Mouse (Mus musculus) adrenal gland, postnatal 10 days (tissue): ENCODE results near the gene Grm5. TPM values are rescaled to one million over a fixed set of nuclear protein-coding genes. Genes with fewer than 3 reads are reported as not detected.

Experiments used
- DNase-seq: peaks from one replicate; pipeline ENCODE4 v3.0.0; 2021; ENCODE audit warnings: mixed read lengths
- long read RNA-seq, 2 experiments: library from polyadenylated mRNA; stranded (forward); transcript quantifications; one replicate each; pipeline ENCODE4 v2.0.0; 2021
- total RNA-seq, 2 experiments: library from RNA; stranded (reverse); gene quantifications; 2 replicates each; pipeline ENCODE4 v1.2.3; 2021

The Grm5 gene
- total RNA-seq: under 1 TPM; 0.06 to 0.18 TPM
- long read RNA-seq, experiment 1: 0 reads
- long read RNA-seq, experiment 2: 0 reads

DNA sequence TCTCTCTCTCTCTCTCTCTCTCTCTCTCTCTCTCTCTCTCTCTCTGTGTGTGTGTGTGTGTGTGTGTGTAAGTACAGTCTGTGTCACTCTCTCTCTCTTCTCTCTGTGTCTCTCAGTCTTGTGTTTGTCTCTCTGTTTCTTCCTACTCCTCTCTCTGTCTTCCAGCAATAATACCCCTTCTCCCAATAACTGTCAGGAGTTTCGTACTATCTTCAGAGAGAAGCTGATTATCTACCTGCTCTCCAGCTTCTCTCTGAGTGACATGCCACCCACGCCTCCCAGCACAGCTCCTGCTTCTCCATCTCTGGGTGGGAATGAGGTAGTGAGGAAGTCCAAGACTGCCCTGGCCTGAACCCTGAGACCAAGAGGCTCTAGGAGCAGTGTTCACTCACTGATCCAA is at the start of gene Grm5:
TSS of gene Grm5 (plus strand) at position 301 of the 400 bp plus-strand sequence.
- DNase-seq: no peak

DNA sequence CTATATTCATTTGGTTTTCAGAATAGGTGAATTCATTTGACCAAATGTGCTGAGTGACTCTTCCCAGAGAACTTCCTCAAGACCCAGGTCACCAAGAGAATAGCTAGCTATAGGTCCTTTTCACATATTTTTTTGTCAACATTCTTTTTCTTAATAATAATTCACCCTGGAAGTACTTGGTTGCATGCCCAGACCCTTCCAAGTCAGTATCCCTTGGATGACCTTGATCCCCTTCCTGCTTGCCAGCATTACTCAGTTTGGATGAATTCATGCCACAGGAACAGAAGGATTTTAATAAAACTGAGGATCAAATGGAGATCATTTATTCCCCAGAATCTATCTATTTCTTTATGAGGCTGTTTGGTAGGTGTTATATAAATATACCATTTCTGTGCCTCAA is 44.9 kb upstream of the Grm5 start:
- DNase-seq: peak; percentile 20

DNA sequence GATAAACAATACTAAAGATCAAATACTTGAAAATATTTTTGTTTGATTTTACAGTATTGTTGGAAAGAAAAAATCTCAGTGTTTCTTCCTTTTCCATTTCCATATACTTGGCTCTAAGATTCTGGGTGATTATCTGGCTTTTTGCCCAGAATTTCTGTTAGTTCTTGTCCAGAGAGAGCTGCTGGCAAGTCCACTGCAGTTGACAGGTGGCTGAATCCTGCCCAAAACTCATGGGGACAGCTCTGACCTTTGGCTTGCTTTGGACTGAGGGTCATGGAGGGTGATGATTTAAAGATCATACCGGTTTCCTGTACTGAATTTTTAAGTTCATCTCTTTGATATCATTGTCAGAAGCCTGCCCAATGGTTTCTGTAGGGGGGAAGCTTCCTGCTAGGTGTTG is 18.7 kb upstream of the Grm5 start:
- DNase-seq: peak; percentile 42

DNA sequence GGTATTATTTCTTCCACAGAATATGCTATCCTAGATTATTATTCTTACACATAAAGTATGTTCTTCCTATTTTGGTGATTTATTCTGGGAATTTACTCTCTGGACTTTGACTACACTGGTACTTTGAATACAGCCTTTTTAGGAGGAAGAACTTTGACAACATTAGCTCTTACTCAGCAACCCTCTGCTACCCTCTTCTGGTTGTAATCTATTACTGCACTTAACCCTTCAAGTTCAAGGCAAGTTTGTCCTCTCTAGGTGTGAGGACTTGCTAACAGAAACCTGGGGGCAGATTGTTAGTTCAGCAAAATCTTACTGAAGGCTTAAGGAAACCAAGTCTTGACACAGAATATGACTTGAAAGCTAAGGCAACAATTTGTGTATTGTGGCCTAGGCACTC is 17.5 kb upstream of the Grm5 start:
- no peak for DNase-seq

DNA sequence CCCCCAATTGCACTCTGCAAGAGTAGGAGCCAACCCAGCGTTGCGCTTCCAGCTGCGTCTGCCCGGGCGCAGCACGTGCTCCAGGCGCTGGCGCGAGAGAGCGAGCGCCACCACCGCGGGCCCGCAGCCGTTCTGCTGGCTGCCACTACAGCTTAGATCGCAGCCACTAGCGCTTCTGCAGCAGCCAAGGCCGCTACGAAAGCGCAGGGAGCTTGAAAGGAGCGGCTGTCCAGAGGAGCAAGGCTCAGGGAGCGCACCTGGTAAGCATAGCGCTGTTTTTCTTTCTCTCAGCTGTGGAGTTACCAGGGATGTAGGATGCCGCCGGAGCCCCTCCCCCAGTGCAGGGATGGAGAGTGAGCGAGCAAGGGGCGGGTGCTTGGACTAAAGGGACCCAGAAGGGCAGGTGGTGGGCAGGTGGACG is 323 bp downstream of the Grm5 start:
- DNase-seq: peak; percentile 9

DNA sequence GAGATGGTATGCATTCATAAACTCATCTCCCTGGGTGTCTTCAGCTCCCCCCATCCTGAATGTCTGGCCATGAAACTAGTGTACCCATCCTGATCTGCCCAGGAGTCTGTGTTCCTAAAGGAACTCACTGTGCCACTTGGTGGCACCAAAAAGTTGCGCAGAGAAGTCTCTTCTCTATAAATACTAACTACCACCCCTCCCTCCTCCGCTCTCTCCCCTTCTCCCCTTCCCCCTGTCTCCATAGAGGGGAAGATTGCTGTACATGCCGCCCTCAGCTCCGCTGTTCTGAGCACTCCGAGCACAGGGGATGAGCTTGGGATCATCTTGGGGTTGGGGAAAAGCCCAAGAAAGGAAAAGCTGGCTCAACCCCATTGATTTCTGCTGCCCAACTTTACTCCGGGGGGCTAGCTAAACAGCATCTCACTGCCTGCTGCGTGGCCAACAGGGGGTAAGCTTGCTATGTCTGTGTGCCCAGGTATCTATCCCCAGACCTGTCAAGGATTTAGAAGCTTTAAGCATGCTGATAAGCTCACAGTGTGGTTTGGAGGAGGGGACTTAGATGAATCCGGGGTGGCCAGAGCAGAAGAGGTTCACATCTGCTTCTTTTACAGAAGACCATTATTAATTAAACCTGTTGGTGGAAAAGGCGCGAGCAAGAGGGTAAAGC is 2.4 kb downstream of the Grm5 start:
- no peak for DNase-seq

DNA sequence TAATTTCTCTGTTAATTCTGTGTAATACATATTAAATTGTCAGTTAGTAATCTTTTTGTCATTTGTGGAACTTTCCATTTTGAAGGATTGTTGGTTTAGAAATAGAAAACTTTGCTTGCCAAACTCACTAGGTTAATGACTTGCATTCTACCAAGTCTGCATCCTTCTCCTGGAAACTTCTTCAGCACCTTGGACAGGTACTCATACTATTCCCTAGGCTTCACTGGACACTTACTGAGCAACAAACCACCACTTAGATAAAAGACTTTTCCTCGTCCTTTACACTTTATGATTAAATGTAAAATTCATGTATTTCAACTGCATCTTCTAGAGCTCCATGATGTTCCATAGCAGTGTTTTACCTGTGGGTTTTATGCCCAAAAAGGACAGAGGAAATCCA is 4.0 kb downstream of the Grm5 start:
- DNase-seq: no peak

DNA sequence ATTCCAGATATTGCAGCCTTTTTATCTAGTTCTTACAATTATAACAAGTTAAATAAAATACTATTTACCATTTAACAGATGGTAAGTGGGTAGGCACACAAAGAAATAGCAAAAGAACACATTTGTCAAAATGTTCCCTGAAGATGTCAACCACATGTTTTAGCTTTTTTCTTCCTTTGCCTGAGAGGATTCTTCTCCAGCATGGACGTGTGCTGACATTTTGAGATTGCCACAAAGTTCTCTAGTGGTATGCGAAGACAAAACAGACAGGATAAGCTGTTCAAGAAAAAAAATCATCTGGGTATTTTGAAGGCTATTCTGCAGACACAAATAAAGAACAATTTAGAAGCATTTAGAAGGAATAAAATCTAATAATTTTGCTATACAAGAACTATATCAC is 42.3 kb downstream of the Grm5 start:
- no peak for DNase-seq

DNA sequence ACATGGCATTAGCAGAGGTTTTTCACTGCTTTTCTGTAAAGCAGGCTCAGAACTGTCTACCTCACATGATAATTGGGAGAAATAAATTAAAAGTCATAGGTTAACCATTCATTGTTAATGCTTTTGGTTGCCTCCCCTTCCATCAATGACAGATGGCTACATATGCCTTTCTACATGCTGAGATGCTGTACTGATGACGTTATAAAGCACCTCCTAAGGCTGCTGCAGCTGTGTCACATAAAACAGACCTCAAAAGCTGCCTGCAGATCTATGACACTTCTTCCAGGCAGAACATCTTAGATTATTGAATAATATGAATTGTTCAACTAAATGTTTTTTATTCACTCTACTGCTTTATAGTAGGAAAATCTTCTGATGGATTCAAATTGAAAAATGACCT is 51.6 kb downstream of the Grm5 start:
- no peak for DNase-seq

DNA sequence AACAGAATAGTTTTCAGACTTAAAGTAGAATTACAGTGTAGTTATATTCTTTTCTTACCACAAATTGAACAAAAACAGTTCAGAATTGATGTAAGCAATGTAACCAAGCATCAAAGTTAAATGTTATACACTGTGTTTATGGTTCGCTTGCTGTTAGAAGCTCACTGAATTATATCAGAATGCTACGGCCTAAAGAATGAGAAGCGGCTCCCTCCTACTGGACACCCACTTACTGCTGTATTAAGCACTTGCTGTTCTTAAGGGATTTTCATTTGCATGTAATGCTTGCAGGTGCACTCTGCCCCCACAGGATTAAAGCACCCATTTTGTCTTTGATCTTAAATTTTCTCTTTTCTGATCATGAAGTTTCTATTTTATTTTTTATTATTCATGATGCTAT is 66.6 kb downstream of the Grm5 start:
- no peak for DNase-seq

DNA sequence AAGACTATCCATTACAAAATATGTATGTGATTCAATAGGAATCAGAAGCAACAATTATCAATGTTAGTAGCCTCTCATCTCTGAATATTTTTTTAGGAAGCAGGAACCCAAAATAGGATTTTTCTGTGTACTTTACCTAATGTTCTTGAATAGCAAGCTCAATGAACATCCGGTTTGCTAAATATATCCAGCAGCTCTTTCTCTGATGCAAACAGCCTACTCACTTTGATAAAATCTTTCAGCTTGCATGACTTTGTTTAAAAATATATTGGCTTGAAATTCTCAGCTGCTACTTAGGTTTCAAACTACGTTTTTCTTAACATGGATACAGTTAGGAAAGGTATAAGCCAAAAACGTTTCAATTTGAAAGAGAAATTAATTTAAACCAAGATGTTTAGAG is 77.8 kb downstream of the Grm5 start:
- DNase-seq: no peak

DNA sequence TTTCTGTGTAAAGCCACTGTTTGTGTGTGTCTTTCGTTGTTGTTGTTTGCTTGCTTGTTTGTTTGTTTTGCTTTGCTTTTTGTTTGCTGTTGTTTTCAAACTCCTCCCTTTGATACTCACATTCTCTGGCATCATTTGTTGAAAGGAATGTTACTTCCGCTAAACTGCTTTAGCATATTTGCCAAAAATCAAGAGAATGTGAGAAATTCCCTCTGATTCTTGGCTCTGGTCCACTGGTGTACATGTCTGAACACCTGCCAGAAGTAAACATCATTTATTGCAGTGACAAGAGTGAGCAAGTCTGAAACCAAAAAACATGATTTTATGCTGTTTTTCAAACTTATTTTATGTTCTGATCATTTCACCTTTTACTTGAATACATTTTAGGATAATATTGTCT is 80.1 kb downstream of the Grm5 start:
- no peak for DNase-seq

DNA sequence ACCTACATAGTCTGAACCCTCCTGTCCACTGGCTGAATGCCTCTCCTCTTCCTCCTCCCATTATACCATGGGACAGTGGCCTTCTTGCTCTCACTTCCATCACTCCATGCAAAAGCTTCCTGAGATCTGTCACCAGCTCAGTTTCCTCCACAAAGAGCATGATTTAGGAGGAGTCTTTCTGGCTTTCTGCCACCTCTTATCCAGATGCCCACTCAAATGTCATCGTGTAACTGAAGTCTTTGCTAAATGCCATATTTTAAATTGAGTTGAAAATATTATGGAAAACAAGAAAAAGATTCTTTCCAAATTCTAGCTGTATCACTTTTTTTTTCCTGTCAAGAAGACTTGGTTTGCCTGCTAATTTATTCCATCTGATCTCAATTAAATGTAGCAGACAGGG is 132.4 kb downstream of the Grm5 start:
- peak; percentile 2 for DNase-seq

DNA sequence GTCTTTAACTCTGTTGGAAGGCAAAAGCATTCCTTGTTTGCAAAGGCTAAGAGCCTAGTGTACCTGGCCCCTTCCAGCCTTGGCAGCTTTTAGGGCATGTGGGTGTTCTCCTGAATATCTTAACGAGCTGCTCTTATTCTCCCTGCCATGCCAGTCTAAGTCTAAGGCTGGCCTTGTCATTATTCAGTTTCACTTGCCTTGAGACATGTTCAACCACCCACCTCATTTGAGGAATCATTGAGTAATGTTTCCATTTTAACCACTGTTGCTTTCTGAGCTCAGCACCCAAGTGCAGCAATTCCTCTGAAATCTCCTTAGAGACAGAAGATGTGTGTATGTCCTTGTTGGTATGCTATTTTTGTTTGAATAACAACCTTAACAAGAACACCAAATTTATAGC is 134.7 kb downstream of the Grm5 start:
- DNase-seq: no peak

DNA sequence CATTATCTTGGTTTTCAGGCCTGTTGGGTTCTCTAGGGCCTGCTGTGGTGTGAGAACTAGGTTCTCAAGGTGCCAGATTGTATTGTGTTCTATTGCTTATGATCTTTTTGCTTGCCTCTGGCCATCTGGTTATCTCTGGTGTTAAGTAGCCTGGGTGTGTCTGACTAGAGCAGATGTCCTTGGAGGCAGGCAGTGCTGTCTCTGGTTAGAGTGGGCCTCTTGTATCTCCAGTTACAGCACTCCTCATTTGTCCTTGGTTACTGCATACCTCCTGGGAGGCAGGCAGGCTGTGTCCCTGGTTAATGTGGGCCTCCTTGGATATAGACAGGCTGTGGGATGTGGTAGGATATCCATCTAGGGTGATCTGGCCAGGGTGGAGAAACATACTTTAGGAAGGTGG is 150.5 kb downstream of the Grm5 start:
- DNase-seq: no peak

DNA sequence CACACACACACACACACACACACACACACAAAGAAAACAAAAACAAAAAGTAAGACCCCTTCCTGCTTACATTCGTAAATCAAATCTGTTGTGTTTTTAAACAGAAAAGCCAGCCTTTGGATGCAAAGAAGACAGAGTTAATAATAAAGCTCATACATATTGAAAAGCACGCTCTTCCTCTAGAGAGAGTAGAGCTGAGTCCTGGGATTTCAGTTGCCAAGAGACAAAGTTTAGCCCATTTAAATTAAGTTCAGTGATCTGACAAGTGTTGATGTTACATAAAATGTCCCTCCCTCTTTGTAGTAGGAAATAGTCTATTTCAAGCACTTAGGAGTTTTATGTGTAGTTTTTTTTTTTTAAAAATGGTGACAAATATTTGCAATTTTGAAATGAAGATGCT is 178.0 kb downstream of the Grm5 start:
- DNase-seq: no peak

DNA sequence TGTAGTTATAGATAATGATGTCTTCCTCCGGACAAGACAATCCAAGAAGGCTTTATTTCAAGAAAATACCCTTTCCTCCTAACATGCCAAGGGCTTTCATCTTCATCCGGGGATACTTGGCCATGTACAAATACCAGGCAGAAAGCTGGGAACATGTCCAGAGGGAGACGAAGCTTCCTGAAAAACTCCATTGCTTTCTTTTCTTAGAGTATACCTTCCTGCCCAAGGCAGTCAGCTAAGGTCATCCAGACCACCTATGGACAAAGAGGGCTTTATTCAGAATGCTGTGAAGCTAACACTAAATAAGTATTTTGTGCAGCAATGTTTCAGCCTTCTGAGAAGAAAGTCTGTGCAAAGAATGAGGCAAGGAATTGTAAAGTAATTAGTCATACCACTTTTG is 178.4 kb downstream of the Grm5 start:
- DNase-seq: no peak

DNA sequence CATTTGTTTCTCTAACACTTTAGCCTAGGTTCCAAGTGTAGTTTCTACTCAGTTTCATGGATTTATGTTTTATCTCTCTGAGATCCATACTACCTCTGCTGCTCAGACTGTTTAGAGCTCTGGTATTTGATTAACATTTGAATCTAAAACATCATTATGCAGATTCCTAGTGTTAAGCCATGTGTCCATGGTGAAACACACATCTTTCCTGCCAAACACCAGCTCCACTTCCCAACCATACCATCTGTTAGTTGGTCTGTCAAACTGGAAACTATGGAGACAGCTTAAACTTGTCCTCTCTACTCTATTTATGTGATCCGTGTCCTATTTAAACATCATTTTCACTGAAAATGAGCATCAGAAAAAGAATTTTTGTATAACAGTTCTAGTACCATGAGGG is 203.6 kb downstream of the Grm5 start:
- DNase-seq: no peak

DNA sequence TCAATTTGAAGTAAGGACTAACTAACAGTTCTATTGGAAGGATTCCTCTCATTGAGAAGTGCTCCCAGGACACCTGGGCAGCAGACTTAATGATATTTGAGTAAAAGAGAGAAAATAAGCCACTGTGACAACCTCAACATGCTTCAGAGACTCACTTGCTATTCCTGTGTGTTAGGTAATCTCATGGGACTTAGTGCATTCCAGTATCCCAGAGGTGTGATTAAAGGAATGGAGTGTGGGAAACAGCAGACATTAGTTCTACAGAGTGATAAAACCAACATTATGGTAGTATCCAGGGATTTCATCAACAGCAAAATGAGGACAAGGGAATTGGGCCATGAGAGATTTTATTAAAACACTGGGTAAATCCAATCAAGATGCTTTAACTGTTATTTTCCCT is 205.0 kb downstream of the Grm5 start:
- no peak for DNase-seq

DNA sequence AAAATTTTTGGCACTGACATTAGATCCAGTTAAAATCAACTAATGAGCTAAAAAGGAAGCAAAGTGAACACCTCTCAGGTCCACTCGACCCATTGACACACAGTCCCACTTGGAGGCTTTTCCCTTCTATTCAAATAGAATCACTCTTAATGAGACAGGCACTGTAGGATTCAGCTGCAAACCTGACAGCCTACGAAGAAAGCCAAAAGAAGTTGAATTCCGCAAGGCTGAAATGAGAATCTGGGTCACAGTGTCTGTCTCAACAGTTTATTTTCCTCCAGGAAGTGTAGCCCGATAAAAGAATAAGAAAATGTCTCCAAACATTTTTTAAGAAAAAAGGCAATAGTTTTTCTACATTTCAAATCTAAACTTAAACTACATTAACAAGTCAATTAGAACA is 209.9 kb downstream of the Grm5 start:
- no peak for DNase-seq

DNA sequence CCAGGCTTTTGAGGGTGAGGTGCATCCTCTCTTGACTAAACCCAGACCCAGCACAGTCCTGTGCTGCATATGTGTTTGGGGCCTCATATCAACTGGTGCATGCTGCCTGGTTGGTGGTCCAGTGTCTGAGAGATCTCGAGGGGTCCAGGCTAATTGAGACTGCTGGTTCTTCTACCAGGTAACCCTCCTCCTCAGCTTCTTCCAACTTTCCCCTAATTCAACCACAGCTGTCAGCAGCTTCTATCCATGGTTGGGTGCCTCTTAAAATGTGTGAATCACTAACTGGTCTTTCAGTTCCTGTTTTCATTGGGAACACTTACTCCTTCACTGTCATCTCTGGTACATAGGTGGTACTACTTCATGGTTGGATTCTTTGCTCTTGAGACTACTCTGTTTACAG is 240.9 kb downstream of the Grm5 start:
- no peak for DNase-seq

DNA sequence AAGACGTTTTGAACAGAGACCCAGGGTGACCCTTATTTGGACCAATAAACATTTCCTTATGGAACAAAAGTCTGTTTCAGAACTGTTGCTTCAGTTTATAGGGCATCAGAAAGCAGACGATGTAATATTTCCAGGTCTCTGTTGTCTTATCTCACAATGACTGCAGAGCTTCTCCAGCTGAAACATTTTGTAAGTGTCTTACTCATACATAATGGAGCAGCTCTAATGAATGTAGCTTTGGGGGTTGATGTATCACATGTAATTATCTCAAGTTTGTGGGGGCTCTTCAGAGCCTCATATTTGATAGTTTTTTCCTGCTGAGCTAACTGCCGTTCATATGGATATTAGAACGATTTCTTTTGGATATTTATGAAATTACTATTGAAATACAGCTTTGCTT is 250.7 kb downstream of the Grm5 start:
- no peak for DNase-seq

DNA sequence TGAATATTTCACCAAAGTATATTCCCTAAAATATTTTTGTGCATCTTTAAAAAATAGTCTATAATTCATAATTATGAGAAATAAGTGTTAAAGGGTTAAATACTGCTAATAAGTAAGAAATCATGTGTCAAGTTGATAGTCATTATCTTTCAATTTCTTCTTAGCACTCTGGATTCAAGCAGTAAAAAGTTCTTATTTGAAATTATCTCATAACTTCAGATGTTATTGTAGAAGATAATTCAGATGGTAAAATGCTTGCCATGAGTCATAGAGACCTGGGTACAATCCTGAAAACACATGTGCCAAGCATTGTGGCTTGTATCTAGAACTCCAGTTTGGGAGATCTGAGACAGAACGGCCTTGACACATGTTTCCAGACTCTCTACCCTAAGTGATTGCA is 254.6 kb downstream of the Grm5 start:
- no peak for DNase-seq

DNA sequence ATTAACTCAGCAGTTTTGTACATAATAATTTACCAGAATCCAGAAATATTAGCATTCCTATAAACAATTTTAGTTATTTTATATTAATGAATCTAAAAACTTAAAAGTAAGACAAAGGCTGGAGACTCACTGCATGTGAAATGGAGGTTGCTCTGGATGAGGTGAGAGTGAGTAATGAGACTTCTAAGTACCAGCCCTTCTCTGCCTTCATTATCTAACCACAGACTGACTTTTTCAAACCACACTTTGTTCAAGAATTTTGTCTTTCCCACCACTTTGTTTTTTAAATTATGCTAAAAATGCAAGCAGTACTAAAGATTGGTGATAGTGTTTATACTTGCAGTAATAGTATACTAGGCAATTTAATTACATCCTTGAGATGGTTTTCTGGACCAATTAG is 259.5 kb downstream of the Grm5 start:
- DNase-seq: no peak

DNA sequence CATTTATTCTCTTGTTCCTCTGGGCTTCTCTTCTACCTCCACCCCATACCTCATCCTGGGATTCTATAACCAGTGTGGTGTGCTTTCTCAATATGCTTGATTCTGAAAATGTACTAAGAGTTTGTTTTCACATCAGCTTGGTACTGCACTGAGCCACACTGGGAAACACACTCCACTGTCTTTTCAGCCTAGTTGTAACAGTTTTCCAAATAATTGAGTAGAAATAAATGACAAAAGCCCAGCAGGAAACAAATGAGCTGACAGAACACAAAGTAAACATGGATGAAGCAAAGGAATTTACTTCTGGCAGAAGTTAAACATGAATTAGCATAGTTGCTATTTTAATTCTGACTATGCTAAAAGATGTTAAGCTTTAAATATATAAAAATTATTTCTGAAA is 262.1 kb downstream of the Grm5 start:
- no peak for DNase-seq
